Mouse (Mus musculus) hematopoietic stem cell, adult 5-6 weeks (primary cell): ENCODE measurements at regions not wholly inside any gene's neighbourhood (a gene's known extent, or its start where the extent isn't known, plus 50 kb on each side); places are given as distances from the start of the nearest gene placed in this dataset.
A peak's percentile ranks its signal among the peaks of the same experiment; 100 is the strongest.

Experiments
- ATAC-seq, 2 experiments: fragments of 125-278 bp in 1 of 2; replicated peaks in 1 of 2; 2 replicates each; pipeline ENCODE4 v1.8.0; 2016 to 2017; ENCODE audit warnings: inconsistent platforms in 2 of 2, mild to moderate bottlenecking in 2 of 2, moderate number of reproducible peaks in 2 of 2, low read depth in 1 of 2, moderate TSS enrichment in 1 of 2; ENCODE audit not compliant: low FRiP score in 2 of 2, poor library complexity in 2 of 2, severe bottlenecking in 2 of 2, insufficient read depth in 1 of 2, low TSS enrichment in 1 of 2

- ATAC-seq: no peak
Measured at GRCm38 (mm10) chr12:77854281-77855075, 339.6 kb upstream of the Gm6657 start.

GRCm38 (mm10) chr12:77855796-77856195 is 338.2 kb upstream of the Gm6657 start:
- no peak for ATAC-seq

DNA sequence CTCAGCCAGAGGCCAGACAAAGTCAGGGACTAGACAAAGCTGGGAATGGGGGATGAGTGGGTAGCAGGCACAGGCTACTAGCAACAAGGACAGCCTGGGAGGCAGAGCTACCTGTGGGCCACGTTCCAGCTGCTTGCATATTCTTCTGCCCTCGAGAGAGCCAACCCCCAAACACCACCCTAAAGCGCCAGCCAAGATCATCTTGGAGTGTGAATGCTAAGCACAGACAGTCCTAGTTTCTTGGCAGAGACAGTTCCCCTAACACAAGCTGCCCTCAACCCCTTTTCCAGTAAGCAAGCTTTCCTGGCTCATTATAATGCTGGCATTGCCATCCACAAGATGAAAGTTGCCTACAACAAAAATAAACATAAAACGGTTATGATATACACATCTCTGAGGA is 336.8 kb upstream of the Gm6657 start:
- no peak for ATAC-seq

- ATAC-seq: no peak
Measured at GRCm38 (mm10) chr12:77860769-77861557, 333.1 kb upstream of the Gm6657 start.

DNA sequence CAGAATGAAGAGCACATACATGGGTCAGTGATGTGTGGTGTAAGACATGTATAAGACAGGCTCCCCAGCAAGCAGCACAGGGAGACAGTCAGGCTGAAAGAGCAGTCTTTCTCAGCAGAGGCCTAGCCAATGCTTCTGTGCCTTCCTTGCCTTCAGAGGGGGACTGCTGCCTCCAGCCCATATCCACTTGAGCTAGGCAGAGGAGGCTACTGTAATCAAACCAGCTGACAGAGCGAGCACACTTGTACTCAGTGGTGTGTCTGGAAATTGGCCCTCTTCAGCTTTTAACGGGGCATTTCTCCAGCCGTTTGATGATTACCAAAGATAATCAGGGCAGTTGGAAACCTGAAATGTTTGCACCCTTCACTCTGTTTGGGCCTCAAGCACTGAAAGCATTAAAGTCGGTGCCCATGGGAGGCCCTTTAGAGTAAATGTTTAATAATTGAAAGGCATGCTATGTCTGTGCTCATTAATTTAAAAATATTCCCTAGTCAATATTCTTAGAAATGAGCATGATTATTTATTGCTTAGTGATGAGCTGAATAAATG is 326.0 kb upstream of the Gm6657 start:
- ATAC-seq: no peak

DNA sequence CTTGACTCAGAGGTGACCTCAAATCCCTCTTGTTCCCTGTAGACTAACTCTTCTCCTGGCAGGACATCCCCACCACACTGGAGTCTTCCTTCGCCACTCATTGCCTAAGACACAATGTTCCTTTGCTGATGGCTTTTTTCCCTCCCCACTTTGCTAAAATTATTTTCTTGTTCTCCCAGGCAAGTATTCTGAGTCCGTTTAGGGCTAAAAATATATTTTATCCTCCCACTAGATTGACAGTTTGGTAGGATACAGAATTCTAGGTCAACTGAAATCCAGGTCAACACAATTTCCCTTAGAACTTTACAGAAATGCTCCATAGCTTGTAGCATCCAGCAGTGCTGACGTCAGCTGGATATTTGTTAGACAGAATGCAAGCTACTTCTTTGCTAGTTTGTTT is 324.7 kb upstream of the Gm6657 start:
- ATAC-seq: no peak

DNA sequence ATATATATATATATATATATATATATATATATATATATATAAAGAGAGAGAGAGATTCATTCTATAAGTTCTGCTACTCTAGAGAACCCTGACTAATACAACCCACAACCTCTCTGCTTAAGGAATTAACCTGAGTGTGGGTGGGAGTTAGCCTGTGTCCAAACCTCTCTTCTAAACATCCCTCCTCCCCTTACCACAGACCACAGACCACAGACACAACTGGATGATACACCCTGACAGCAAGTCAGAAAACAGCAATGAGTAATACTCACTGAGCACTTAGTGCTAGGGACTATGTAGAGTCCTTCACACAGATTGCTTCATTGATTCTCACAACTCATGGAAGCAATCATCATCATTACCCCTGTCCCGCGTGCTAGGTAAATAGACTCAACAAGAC is 306.7 kb upstream of the Gm6657 start:
- peak; percentile 53 to 59; a peak in 3 of 4 replicates for ATAC-seq

GRCm38 (mm10) chr12:77891452-77891851 is 302.6 kb upstream of the Gm6657 start:
- no peak for ATAC-seq

- ATAC-seq: no peak
Measured at GRCm38 (mm10) chr12:77894238-77894637, 299.8 kb upstream of the Gm6657 start.

DNA sequence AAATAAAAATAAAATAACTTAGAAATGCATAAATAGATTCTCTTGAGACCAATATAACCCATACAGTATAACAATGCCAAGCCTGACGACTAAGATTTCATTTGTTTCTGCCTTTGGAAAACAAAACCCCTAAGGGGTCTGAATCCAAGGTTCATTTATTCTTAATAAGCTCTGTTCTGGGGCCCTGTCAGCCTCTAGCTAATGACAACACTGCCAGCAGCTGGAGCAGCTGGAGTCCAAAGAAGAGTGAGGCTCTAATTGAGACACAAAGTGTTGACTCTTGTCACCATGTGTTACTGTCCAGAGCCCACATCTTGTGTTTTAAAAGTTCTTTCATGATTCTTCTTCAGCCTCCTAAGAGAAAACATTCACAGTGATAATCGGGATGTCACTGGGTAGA is 298.5 kb upstream of the Gm6657 start:
- no peak for ATAC-seq

DNA sequence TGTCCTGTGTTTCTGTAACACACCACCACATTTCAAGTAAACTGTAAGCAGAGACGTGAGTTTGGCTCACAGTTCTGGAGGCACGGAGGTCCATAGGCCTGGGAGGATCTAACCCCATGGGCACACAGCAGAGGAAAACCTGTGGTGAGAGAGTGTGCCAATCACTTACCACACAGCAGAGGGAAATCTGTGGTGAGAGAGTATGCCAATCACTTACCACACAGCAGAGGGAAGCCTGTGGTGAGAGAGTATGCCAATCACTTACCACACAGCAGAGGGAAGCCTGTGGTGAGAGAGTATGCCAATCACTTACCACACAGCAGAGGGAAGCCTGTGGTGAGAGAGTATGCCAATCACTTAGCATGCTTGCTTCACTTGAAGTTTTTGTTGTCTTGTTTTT is 295.1 kb upstream of the Gm6657 start:
- ATAC-seq: peak; percentile 93 to 98

DNA sequence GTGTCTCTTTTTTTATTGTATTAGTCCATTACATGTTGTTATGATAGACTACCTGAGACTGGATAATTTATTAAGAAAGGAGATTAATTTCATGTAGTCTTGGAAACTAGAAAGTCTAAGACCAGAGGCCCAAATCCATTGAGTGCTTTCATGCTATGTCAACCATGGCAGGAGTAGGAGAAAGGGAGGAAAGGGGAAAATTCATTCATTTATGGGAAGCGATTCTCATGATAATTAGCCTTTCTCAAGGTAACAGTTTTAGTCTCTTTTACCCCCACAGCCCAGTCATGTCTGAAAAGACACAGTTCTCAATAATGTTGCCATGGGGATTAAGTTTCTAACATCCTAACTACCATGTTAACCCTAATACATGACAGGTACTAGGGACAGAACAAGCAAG is 292.8 kb upstream of the Gm6657 start:
- ATAC-seq: no peak

DNA sequence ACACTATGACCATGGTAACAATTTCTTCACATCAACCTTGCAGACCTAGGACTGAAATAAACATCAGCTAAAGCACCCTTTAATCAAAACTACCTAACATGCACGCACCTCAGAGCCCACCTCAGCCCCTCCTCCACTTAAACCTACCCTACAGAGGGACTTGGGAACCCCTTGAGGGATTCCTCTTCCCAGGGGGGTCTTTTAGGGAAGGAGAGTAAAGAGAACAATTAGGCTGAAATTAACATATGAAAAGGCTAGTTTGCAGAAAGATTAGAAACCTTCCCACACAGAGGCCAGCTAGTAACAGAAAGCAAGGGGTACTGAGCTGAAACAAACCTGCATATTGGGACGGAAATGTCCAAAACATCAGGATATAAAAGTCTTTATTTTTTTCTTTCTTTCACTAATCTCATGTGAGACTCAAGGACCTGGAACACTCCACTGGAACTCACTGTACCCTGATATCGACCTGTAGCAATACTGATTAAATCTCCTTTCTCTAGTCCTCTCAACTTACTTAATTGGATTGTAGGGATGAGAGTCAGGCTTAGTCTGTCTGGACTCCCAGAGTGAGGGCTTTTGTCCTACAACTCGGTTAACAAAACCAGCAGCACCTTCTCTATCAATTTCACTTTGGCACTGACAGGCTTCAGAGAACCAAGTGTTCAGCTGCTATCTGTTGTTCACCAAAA is 281.0 kb upstream of the Gm6657 start:
- ATAC-seq: no peak

DNA sequence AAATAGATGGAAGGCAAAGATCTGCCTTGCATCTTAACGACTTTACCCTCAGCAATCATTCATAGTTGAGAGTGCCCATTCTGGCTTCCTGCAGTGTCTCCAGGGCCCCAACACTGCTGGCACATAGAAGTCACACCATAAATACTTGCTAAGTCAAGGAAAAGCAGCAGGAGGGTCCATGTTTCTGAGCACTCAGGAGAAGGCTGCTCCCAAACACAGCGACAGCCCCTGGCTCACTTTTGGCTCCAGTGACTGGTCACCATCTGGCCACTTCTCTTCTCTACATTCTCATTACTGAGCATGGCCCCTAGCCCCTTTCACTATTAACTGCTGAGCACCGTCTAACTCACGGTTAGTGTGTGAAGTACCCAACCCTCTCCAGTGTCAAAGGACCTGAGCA is 265.3 kb upstream of the Gm6657 start:
- ATAC-seq: no peak

- ATAC-seq: no peak
Measured at GRCm38 (mm10) chr12:77929571-77929970, 264.5 kb upstream of the Gm6657 start.

- no peak for ATAC-seq
Measured at GRCm38 (mm10) chr12:77943960-77944359, 250.1 kb upstream of the Gm6657 start.

DNA sequence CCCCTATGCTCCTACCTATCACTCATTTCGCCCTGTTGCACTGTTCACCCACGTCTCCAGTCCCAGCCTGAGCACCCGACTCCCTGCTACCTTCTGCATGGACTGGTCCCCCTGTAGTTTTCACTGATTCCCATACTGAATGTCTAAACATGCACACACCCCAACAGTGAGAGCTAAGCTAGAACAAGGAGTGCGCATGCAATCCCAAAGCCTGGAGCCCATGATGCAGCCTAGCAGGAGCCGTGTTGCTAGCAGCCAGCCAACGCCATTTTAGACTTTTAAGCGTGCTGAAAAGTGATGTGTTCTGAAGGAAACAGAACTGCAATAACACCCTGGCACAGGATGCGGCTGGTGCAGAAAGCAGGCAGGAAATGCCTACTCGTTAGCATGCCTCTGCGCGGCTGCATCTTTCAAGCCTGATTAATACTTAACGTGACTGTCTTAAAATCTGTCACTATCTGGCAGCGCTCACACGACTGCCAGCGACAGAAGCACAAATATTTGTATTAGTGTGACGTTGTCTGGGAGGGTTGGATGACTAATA is 244.5 kb upstream of the Gm6657 start:
- ATAC-seq: peak; percentile 67 to 68

DNA sequence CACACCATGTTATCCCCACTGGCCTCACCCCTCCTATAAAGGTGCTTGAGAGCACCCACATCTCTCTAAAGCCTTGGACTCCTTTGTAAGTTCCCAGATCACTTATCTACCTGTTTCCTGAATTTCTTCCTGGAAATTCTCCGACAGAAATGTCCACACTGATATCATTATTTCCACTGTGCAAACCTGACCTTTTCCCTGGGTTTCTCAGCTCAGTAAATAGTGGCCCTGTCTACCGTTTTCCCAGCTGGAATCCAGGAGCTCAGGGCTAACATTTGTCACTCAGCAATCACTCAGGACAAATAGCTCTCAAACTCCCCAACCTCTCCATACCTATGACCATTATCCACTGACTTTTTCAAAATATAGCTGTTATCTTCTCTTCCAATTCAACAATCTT is 241.6 kb upstream of the Gm6657 start:
- no peak for ATAC-seq
